Mouse (Mus musculus): ENCODE data around the gene Anxa6. TPM values are rescaled to one million over a fixed set of nuclear protein-coding genes. Genes with fewer than 3 reads are reported as not detected.
"Not testable (repeated sequence)": the region's sequence is repeated elsewhere in the genome, so short reads cannot be mapped to it uniquely, and the experiment has no call there.

The Anxa6 gene
- total and polyA plus RNA-seq, 2 experiments from 2014 or later = 37.6 to 51.5 TPM

DNA sequence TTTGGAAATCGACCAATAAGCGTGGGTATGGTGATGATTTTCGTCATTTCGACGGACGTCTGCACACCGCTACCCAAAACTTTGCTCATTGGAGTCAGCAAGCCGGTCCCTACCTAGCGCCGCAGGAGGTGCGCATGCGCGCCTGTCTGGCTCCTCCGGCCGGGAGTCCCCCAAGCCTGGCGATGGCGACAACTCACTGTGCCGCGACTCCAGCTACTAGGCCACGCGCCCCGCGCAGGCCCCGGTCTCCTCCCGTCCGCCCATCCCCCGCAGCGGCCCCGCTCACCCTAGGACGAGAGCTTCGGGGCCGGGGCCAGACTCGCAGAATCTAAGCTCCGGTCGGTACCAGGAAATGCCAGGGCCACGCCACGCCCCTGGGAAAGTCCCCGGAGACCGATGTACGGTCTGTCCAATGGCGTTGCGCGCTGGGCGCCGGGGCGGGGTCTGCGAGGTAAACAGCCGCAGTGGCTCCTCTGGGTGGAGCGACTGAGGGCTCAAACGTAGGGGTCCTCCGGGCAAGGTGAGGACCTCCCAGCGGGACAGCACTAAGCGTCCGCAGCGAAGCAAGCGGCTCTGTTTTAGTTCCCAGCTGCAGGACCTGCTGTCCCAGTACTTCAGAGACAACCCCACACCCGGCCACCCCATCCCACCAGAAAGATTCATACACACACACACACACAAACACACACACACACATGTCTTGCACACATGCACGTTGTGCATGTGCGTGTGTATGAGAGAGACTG, 77.3 kb downstream of the Anxa6 start:
- under 1% methylated on average over 59 of the region's 59 CpGs for WGBS
- H3K9me3 ChIP-seq (ENCODE audit: low read length) = no peaks in the 10 kb centered on the region
- no peaks in the 10 kb centered on the region for H3K36me3 ChIP-seq (ENCODE audit: insufficient read depth, low read length)
- peak; percentile 97 for DNase-seq (ENCODE audit: low spot score)
- TF ChIP-seq CTCF (IDR thresholded peaks at IDR 0.05) = no peak
- peak; percentile 97 for ATAC-seq (ENCODE audit: low FRiP score)
- H3K9ac ChIP-seq (replicated peaks; ENCODE audit: low read length, poor library complexity, severe bottlenecking) = peak overlapping the region; percentile 86
- peak overlapping the region; percentile 56 for H3K4me3 ChIP-seq (ENCODE audit: low read depth, low read length)
- no peaks in the 10 kb centered on the region for H3K27me3 ChIP-seq (ENCODE audit: insufficient read depth, low read length)
- peak overlapping the region; percentile 81 for H3K27ac ChIP-seq (ENCODE audit: low read depth, low read length)
- H3K4me1 ChIP-seq (ENCODE audit: insufficient read depth, low read length) = peaks cover 3% of the 10 kb centered on the region; the same call in 1 of the 2 replicates
- peak overlapping the region; percentile 51 for H3K4me2 ChIP-seq (ENCODE audit: low read depth, low read length, poor library complexity, severe bottlenecking)

GRCm38 (mm10) chr11:54955400-54955734, 77.9 kb downstream of the Anxa6 start:
- peak overlapping the region; percentile 86 for H3K9ac ChIP-seq (replicated peaks; ENCODE audit: low read length, poor library complexity, severe bottlenecking)
- H3K4me2 ChIP-seq (ENCODE audit: low read depth, low read length, poor library complexity, severe bottlenecking) = peak overlapping the region; percentile 51
- 48% methylated on average over 10 of the region's 10 CpGs for WGBS
- not testable (repeated sequence) for H3K27me3 ChIP-seq (ENCODE audit: insufficient read depth, low read length); H3K27ac ChIP-seq (ENCODE audit: low read depth, low read length); H3K36me3 ChIP-seq (ENCODE audit: insufficient read depth, low read length); H3K4me1 ChIP-seq (ENCODE audit: insufficient read depth, low read length); H3K9me3 ChIP-seq (ENCODE audit: low read length); DNase-seq (ENCODE audit: low spot score)
- peak; percentile 11; the same call in 1 of the 2 replicates for ATAC-seq (ENCODE audit: low FRiP score)
- H3K4me3 ChIP-seq (ENCODE audit: low read depth, low read length) = peak overlapping the region; percentile 56

DNA sequence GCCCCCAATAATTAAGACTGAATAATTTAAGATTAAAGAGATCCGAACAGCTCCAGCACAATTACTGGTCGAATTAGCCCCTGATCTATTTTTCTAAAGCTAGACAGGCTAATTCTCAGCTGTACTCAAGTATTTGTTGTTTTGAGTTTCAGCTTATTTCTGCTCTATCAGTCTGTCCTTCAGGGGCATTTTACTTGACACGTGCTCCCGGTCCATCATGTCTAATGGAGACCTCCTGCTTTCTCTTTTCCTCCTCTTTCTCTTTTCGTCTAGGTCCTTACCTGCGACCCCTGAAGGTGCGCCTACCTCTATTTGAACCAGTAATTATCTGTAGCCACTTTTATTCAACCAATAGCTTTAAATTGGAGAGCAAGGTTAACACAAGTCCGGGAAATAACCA, 78.5 kb downstream of the Anxa6 start:
- WGBS = 89% methylated on average over 8 of the region's 8 CpGs
- Histone ChIP-seq H3K4me1 (ENCODE audit: insufficient read depth, low read length) (peaks cover 3% of the 10 kb centered on the region; the same call in 1 of the 2 replicates), H3K9me3 (ENCODE audit: low read length) (no peaks in the 10 kb centered on the region), H3K4me2 (ENCODE audit: low read depth, low read length, poor library complexity, severe bottlenecking) (0 out of 2 replicates have a peak overlapping the region, but pooled peaks have one; percentile 20), H3K9ac (replicated peaks; ENCODE audit: low read length, poor library complexity, severe bottlenecking) (no peak overlapping the region), H3K4me3 (ENCODE audit: low read depth, low read length) (no peak overlapping the region), H3K36me3 (ENCODE audit: insufficient read depth, low read length) (no peaks in the 10 kb centered on the region), H3K27ac (ENCODE audit: low read depth, low read length) (no peak overlapping the region), H3K27me3 (ENCODE audit: insufficient read depth, low read length) (no peaks in the 10 kb centered on the region)
- ATAC-seq (ENCODE audit: low FRiP score) (no peak), DNase-seq (ENCODE audit: low spot score) (no peak)
- no peak for TF ChIP-seq CTCF (IDR thresholded peaks at IDR 0.05)

- Histone ChIP-seq H3K4me1 (ENCODE audit: insufficient read depth, low read length) (peaks cover 3% of the 10 kb centered on the region; the same call in 1 of the 2 replicates), H3K27me3 (ENCODE audit: insufficient read depth, low read length) (no peaks in the 10 kb centered on the region), H3K9ac (replicated peaks; ENCODE audit: low read length, poor library complexity, severe bottlenecking) (0 out of 2 replicates have a peak overlapping the region, but pooled peaks have one; percentile 13), H3K4me2 (ENCODE audit: low read depth, low read length, poor library complexity, severe bottlenecking) (peak overlapping the region; percentile 20; the same call in 1 of the 2 replicates), H3K27ac (ENCODE audit: low read depth, low read length) (no peak overlapping the region), H3K9me3 (ENCODE audit: low read length) (no peaks in the 10 kb centered on the region), H3K36me3 (ENCODE audit: insufficient read depth, low read length) (no peaks in the 10 kb centered on the region), H3K4me3 (ENCODE audit: low read depth, low read length) (no peak overlapping the region)
- 32% methylated on average over 9 of the region's 9 CpGs for WGBS
- ATAC-seq (ENCODE audit: low FRiP score) = no peak
- no peak for TF ChIP-seq CTCF (IDR thresholded peaks at IDR 0.05)
- DNase-seq (ENCODE audit: low spot score) = no peak
Observed at GRCm38 (mm10) chr11:54953993-54954446, 79.2 kb downstream of the Anxa6 start.

DNA sequence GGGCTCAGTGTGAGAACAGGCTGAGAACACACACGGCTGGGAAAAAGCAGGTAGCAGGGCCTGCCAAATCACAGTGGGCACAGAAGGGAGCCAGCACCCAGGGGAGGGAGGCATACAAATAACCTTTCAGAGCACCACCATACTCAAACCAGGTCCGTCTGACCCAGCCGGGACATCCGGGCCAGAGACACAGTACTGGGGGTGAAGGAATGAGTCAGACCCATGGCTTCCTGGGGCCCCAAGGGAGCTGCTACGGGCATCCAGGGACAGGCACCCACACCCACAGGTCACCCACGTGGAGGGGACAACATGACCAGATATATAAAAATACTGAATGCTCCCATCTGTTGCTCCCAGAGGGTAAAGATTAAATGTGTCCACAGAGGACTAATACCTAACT, 80.6 kb downstream of the Anxa6 start:
- Histone ChIP-seq H3K27me3 (ENCODE audit: insufficient read depth, low read length) (no peaks in the 10 kb centered on the region), H3K4me1 (ENCODE audit: insufficient read depth, low read length) (peaks cover 3% of the 10 kb centered on the region; the same call in 1 of the 2 replicates), H3K4me2 (ENCODE audit: low read depth, low read length, poor library complexity, severe bottlenecking) (no peak overlapping the region), H3K4me3 (ENCODE audit: low read depth, low read length) (no peak overlapping the region), H3K36me3 (ENCODE audit: insufficient read depth, low read length) (no peaks in the 10 kb centered on the region), H3K9me3 (ENCODE audit: low read length) (no peaks in the 10 kb centered on the region), H3K27ac (ENCODE audit: low read depth, low read length) (no peak overlapping the region), H3K9ac (replicated peaks; ENCODE audit: low read length, poor library complexity, severe bottlenecking) (no peak overlapping the region)
- no peak for TF ChIP-seq CTCF (IDR thresholded peaks at IDR 0.05)
- DNase-seq (ENCODE audit: low spot score) = no peak
- WGBS = 81% methylated on average over 6 of the region's 6 CpGs
- no peak for ATAC-seq (ENCODE audit: low FRiP score)

DNA sequence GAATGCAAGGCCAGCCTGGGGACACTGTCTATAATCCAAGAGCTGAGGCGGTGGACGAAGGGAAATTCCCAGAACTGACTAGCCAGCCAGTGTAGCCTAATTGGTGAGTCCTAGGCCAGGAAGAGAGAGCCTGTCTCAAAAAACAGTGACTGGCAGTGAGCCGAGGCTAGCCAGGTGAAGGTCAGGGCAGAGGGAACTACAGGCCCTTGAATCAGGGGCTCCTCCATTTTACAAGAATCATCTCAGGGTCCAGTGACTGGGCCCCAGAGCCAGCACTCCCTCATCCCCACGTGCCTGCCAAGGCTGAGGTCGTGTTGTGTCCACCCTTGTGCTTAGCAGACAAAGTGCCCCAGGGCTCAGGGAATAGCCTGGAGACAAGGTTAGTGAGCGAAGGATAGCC, 82.6 kb downstream of the Anxa6 start:
- TF ChIP-seq CTCF (IDR thresholded peaks at IDR 0.05) = no peak
- WGBS = 84% methylated on average over 6 of the region's 6 CpGs
- DNase-seq (ENCODE audit: low spot score) (no peak), ATAC-seq (ENCODE audit: low FRiP score) (no peak)
- Histone ChIP-seq H3K27me3 (ENCODE audit: insufficient read depth, low read length) (no peaks in the 10 kb centered on the region), H3K4me1 (ENCODE audit: insufficient read depth, low read length) (peaks cover 3% of the 10 kb centered on the region; the same call in 1 of the 2 replicates), H3K36me3 (ENCODE audit: insufficient read depth, low read length) (no peaks in the 10 kb centered on the region), H3K9ac (replicated peaks; ENCODE audit: low read length, poor library complexity, severe bottlenecking) (no peak overlapping the region), H3K9me3 (ENCODE audit: low read length) (no peaks in the 10 kb centered on the region), H3K27ac (ENCODE audit: low read depth, low read length) (no peak overlapping the region), H3K4me3 (ENCODE audit: low read depth, low read length) (no peak overlapping the region), H3K4me2 (ENCODE audit: low read depth, low read length, poor library complexity, severe bottlenecking) (no peak overlapping the region)
